Mouse (Mus musculus) testis, adult 2 months (tissue): ENCODE measurements around the gene AL607142.1.

ENCODE experiments used
- CTCF ChIP-seq: fragments of 200-500 bp; IDR thresholded peaks from 2 replicates; pipeline ENCODE4 v1.5.1; 2012; ENCODE audit warnings: low read depth, mild to moderate bottlenecking, inconsistent platforms, low read length, moderate library complexity; ENCODE audit not compliant: control insufficient read depth, insufficient read depth, insufficient replicate concordance
- POLR2A ChIP-seq: fragments of 200-500 bp; IDR thresholded peaks from 2 replicates; pipeline ENCODE4 v1.6.1; 2012; ENCODE audit warnings: low read depth, mild to moderate bottlenecking, inconsistent platforms, low read length, moderate library complexity; ENCODE audit not compliant: control insufficient read depth

DNA sequence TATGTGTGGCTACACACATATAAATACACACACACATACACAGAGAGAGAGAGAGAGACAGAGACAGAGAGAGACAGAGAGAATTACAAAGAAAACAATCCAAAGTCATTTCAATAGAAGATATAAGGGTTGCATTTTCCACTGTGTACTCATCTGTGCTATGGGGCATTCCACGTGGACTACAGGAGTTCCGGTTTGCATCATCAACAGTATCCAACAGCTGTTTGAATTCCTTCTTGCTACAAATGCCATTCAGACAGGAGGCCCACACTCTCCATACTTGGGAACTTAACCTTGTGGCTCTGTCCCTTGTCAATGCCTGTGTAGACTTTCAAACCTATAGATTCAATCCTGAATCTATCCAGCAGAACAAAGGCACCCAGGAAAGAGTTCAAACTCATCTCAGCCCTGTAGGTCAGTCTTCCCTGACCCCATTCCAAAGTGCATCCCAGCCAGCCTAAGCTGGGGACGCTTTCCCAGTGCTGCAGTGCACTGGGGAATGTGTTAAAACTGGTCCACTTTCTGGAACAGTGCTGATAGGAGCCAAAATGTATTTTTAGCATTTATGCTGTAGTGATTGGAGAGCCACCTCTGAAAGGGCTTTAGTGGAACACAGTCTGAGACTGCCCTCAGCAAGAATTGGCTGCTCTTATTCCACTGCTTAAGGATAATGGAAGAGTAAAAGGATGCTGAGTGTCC is 4.2 kb downstream of the AL607142.1 start:
- no peak for TF ChIP-seq POLR2A
- no peak for TF ChIP-seq CTCF
